Mouse (Mus musculus): ENCODE results near the gene Cyp4f39. TPM values are rescaled to one million over a fixed set of nuclear protein-coding genes. Genes with fewer than 3 reads are reported as not detected.
"Not testable (repeated sequence)": the region's sequence is repeated elsewhere in the genome, so short reads cannot be mapped to it uniquely, and the experiment has no call there.

The Cyp4f39 gene
- polyA plus RNA-seq, 1 experiment from 2014 or later, result 3.5 TPM

DNA sequence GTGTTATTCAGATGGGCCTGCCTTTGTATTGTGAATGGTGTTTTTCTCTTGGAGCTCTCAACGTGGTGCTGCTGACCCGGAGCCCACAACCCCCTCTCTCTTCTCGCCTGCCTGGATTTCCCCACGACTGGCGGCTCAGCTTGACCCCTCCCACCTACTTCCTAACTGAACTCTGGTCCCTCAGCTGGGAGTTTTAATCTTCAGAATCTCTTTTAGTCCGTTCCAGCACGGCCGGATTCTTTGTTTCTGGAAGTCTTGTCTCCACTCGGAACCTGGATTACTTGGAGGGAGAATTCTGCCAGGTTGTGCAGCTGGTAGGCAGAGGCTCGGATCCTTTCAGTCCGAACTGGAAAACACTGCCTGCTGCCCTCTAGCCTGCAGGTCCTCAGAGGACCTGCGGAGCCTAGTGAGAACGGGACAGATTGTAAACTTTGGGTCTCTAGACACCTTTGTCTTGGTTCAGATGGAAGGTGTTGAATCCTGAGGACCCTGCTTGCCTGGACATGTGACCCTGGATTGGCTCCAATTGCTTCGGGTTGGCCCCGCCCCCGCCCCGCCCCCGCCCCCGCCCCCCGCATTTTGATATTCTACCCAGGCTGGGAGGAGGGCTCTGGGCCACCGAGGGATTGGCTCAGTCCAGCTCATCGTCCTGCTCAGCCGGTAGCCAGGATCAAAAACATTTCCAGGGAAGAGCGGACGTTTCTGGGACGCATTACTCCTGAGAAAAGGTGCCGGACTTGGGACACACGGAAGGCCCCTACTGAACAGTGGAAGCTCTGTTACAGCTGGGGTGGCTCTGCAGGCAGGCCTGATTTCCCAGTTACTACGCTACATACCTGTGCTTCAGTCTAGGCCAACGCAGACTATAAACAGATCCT, 53.6 kb downstream of the Cyp4f39 start, which contains the start of gene Cyp4f17:
Cyp4f17 (plus strand) TSS at position 200 of the 878 bp plus-strand sequence.
- Histone ChIP-seq H3K27me3 (no peaks in the 10 kb centered on the region), H3K27ac (peak within 1 kb of the TSS; percentile 89), H3K9me3 (no peaks in the 10 kb centered on the region), H3K9ac (peak within 1 kb of the TSS; percentile 71), H3K36me3 (peaks cover 14% of the 10 kb centered on the region), H3K4me1 (peaks cover 17% of the 10 kb centered on the region), H3K4me3 (peak within 1 kb of the TSS; percentile 56), H3K4me2 (peak within 1 kb of the TSS; percentile 74)
- ATAC-seq (ENCODE audit: insufficient number of reproducible peaks, insufficient read depth, low FRiP score, low TSS enrichment, low read depth), result peak; percentile 85
- WGBS, result under 1% methylated on average over 30 of the region's 30 CpGs

DNA sequence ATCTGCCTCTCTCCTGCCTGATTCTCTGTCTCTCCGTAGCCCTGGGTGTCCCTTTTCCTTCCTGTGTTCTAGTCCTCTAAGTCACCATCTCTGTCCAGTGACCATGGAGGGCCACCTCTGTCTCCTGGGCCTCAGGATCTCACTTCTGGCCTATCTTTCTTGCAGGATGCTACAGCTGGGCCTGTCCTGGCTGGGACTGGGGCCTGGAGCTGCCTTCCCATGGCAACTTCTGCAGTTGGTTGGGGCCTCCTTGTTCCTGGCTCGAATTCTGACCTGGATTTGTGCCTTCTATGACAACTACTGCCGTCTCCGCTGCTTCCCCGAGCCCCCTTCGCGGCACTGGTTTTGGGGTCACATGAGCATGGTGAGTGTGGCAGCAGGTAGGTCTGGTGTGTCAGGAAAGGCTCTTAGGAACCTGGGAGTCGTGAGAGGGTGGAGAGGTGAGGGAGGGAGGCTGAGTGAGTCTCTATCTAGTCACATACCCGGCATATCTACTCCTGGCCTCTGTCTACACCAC, 54.3 kb downstream of the Cyp4f39 start:
- Histone ChIP-seq H3K4me2 (peak overlapping the region; percentile 74), H3K9ac (peak overlapping the region; percentile 71), H3K27me3 (no peaks in the 10 kb centered on the region), H3K36me3 (peaks cover 14% of the 10 kb centered on the region), H3K27ac (peak overlapping the region; percentile 89), H3K4me3 (peak overlapping the region; percentile 56), H3K4me1 (peaks cover 17% of the 10 kb centered on the region), H3K9me3 (no peaks in the 10 kb centered on the region)
- WGBS, result 31% methylated on average over 9 of the region's 9 CpGs
- ATAC-seq (ENCODE audit: insufficient number of reproducible peaks, insufficient read depth, low FRiP score, low TSS enrichment, low read depth), result no peak

DNA sequence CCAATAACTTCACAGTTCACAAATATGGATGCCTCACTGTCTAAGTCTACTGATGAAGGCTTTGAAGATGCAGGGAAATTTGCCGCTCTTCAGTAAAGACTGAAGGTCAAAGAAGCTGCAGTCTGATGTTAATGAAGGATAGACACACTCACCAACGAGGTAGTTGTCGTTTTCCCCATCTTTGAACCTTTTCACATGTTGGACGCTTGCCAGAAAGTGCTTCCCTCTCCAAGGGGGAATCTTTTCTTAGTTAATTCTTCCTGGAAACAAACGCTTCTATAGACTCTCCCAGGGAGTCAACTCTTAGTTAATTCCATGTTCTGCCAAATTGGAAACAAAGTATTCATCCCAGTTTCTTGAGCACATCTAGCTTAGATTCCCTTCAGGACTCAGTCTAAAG, 63.6 kb downstream of the Cyp4f39 start:
- no peak overlapping the region for H3K27ac ChIP-seq
- H3K27me3 ChIP-seq, result no peaks in the 10 kb centered on the region
- no peaks in the 10 kb centered on the region for H3K9me3 ChIP-seq
- H3K9ac ChIP-seq, result no peak overlapping the region
- H3K4me3 ChIP-seq, result no peak overlapping the region
- ATAC-seq (ENCODE audit: insufficient number of reproducible peaks, insufficient read depth, low FRiP score, low TSS enrichment, low read depth), result no peak
- H3K4me2 ChIP-seq, result no peak overlapping the region
- WGBS, result 76% methylated on average over 5 of the region's 5 CpGs
- H3K36me3 ChIP-seq, result peaks cover 25% of the 10 kb centered on the region
- no peaks in the 10 kb centered on the region for H3K4me1 ChIP-seq

DNA sequence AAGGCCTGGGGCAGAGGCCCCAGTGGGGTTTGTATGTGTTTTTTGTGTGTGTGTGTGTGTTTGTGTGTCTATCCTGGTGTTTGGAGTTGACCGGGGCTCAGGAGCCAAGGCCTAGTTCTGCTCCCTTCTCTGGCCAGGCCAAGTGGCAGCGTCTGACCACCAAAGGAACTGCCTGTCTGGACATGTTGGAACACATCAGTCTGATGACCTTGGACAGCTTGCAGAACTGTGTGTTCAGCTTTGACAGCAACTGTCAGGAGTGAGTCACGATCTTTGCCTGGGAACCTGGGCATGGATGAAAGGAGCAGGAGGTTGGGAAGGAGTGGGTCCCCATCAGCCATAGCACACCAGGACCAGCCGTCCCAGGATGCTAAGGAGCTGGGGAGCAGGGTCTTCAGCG, 69.5 kb downstream of the Cyp4f39 start:
- Histone ChIP-seq H3K27me3 (no peaks in the 10 kb centered on the region), H3K27ac (no peak overlapping the region), H3K4me2 (no peak overlapping the region), H3K4me3 (no peak overlapping the region), H3K9me3 (no peaks in the 10 kb centered on the region), H3K9ac (no peak overlapping the region), H3K36me3 (peaks cover 65% of the 10 kb centered on the region), H3K4me1 (no peaks in the 10 kb centered on the region)
- WGBS, result 86% methylated on average over 5 of the region's 5 CpGs
- ATAC-seq (ENCODE audit: insufficient number of reproducible peaks, insufficient read depth, low FRiP score, low TSS enrichment, low read depth), result no peak

DNA sequence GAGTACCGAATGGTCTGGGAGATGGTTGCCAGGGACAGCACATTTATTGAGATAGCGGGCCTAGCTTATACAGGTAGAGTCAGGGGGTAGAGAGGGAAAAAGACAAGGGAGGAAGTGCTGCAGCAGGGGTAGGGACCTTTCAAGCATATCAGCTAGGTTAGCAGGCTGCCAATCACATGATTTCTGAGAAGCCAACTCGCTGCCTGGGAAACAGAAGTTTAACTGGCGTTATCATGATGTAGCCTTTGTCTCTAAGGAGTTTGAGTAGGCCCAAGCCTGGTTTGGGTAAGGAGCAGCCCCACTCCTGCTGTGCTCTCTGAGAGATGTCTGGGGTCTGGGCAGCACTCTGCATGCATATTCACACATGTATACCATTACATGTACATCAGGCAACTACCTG, 69.9 kb downstream of the Cyp4f39 start:
- ATAC-seq (ENCODE audit: insufficient number of reproducible peaks, insufficient read depth, low FRiP score, low TSS enrichment, low read depth), result no peak
- H3K4me3 ChIP-seq, result no peak overlapping the region
- no peaks in the 10 kb centered on the region for H3K9me3 ChIP-seq
- WGBS, result 86% methylated on average over 4 of the region's 4 CpGs
- peaks cover 64% of the 10 kb centered on the region for H3K36me3 ChIP-seq
- no peak overlapping the region for H3K4me2 ChIP-seq
- H3K9ac ChIP-seq, result no peak overlapping the region
- H3K27me3 ChIP-seq, result no peaks in the 10 kb centered on the region
- no peaks in the 10 kb centered on the region for H3K4me1 ChIP-seq
- no peak overlapping the region for H3K27ac ChIP-seq

DNA sequence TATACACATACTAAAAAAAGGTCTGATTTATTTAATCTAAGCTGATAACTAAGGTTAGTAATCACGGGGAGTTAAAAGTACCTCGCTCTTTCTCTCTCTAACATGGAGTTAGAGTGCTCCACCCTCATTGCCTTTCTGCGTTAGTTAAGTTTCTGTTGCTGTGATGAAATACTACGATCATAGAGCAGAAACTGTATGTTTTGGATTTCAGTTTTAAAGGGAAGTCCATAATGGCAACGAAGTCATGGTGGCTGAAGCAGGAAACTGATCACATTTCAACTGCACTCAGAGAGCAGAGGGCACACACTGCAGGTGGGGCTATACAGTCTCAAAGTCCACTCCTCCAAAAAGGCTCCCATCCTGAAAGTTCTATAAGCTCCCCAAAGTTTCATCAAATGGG, 70.3 kb downstream of the Cyp4f39 start:
- ATAC-seq (ENCODE audit: insufficient number of reproducible peaks, insufficient read depth, low FRiP score, low TSS enrichment, low read depth), result no peak
- WGBS, result 86% methylated on average over 5 of the region's 5 CpGs
- Histone ChIP-seq H3K36me3 (peaks cover 62% of the 10 kb centered on the region), H3K4me3 (no peak overlapping the region), H3K27ac (no peak overlapping the region), H3K4me1 (no peaks in the 10 kb centered on the region), H3K4me2 (no peak overlapping the region), H3K27me3 (no peaks in the 10 kb centered on the region), H3K9ac (no peak overlapping the region), H3K9me3 (no peaks in the 10 kb centered on the region)

DNA sequence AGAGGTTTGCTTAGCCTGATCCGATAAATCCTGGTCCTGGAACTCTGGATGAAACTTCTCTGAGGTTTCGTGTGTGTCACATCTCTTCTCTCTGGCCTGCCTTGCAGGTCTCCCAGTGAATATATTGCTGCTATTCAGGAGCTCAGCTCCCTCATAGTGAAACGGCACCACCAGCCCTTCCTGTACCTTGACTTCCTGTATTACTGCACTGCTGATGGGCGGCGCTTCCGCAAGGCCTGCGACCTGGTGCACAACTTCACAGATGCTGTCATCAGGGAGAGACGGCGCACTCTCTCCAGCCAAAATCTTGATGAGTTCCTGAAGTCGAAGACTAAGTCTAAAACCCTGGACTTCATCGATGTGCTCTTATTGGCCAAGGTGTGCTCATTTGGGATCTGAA, 71.4 kb downstream of the Cyp4f39 start:
- no peaks in the 10 kb centered on the region for H3K27me3 ChIP-seq
- no peaks in the 10 kb centered on the region for H3K4me1 ChIP-seq
- H3K36me3 ChIP-seq, result peaks cover 71% of the 10 kb centered on the region
- H3K4me3 ChIP-seq, result no peak overlapping the region
- H3K27ac ChIP-seq, result no peak overlapping the region
- 90% methylated on average over 11 of the region's 11 CpGs for WGBS
- no peaks in the 10 kb centered on the region for H3K9me3 ChIP-seq
- no peak overlapping the region for H3K4me2 ChIP-seq
- H3K9ac ChIP-seq, result no peak overlapping the region
- no peak for ATAC-seq (ENCODE audit: insufficient number of reproducible peaks, insufficient read depth, low FRiP score, low TSS enrichment, low read depth)

DNA sequence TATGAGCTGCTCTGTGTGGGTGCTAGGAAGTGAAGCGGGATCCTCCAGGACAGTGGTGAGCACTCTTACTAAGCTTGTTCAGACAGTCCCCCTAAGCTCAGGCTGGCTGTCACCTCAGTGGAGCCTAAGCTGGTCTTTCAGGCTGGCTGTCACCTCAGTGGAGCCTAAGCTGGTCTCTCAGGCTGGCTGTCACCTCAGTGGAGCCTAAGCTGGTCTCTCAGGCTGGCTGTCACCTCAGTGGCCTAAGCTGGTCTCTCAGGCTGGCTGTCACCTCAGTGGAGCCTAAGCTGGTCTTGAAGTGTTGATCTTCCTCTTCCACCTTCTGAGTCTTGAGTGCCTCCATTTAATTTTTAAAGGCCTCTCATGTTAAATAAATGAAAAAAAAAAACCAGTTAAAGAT, 73.8 kb downstream of the Cyp4f39 start:
- H3K27ac ChIP-seq; H3K27me3 ChIP-seq; H3K4me3 ChIP-seq; H3K4me1 ChIP-seq; H3K9me3 ChIP-seq; H3K9ac ChIP-seq; H3K4me2 ChIP-seq; ATAC-seq (ENCODE audit: insufficient number of reproducible peaks, insufficient read depth, low FRiP score, low TSS enrichment, low read depth): not testable (repeated sequence)
- peaks cover 57% of the 10 kb centered on the region for H3K36me3 ChIP-seq
- WGBS, result 100% methylated on average over 1 of the region's 1 CpGs

DNA sequence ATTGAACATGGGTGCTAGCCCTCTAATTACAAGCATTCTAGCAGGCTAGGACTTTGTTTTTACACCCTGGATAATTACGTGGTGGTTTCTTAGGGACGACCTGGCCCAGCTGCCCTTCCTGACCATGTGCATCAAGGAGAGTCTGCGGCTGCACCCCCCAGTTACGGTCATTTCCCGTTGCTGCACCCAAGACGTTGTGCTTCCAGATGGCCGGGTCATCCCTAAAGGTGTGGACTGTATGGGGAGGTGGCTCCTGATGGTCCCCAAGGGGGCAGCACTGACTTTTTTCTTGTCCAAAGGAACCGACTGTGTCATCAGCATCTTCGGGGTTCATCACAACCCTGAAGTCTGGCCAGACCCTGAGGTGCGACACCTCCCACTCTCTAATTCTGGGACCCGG, 75.2 kb downstream of the Cyp4f39 start:
- 86% methylated on average over 11 of the region's 11 CpGs for WGBS
- Histone ChIP-seq H3K27me3 (no peaks in the 10 kb centered on the region), H3K27ac (no peak overlapping the region), H3K4me1 (no peaks in the 10 kb centered on the region), H3K4me2 (no peak overlapping the region), H3K36me3 (peaks cover 47% of the 10 kb centered on the region), H3K9ac (no peak overlapping the region), H3K9me3 (no peaks in the 10 kb centered on the region), H3K4me3 (no peak overlapping the region)
- no peak for ATAC-seq (ENCODE audit: insufficient number of reproducible peaks, insufficient read depth, low FRiP score, low TSS enrichment, low read depth)

DNA sequence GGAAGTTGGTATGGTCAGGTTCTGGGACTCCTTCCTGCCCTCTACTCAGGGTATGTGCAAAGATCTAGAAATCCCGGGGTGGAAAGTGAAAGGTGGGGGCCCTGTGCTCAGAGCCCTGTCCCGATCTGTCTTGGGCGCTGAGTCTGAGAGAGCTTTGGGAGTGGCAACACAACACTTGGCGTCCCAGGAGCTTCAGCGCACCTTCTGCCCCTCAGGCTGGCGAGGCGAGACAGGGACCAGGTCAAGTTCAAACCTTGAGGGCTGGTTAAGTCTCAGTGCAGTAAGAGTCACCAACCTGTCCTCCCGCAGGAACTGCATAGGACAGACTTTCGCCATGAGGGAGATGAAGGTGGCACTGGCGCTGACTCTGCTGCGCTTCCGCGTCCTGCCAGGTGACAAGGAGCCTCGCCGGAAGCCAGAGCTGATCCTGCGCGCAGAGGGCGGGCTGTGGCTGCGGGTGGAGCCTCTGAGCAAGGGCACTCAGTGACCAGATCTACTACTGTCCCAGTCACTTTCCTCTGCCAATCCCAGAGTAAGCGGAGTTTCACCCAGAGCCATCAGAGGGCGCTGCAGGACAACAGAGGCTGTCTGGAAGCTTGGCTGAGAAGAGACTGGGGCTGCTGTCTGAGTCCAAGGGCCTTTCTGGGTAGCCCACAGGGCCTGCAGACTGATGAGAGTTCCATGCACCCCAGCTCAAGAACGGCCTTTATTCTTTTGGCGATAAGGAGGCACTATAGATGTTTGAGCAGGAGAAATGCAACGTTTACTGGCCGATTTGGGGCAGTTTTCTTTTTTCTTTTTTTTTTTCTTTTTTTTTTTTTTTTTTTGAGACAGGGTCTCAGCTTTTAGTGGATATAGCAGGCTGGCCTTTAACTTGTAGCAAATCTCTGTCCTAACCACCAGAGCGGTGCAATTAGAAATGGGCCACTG, 76.2 kb downstream of the Cyp4f39 start:
- peak overlapping the region; percentile 20 for H3K4me3 ChIP-seq
- no peak overlapping the region for H3K27ac ChIP-seq
- no peaks in the 10 kb centered on the region for H3K9me3 ChIP-seq
- H3K27me3 ChIP-seq, result no peaks in the 10 kb centered on the region
- 0 out of 2 replicates have a peak, but pooled peaks have one; percentile 22 for ATAC-seq (ENCODE audit: insufficient number of reproducible peaks, insufficient read depth, low FRiP score, low TSS enrichment, low read depth)
- H3K36me3 ChIP-seq, result peaks cover 37% of the 10 kb centered on the region
- 20% methylated on average over 26 of the region's 26 CpGs for WGBS
- no peaks in the 10 kb centered on the region for H3K4me1 ChIP-seq
- H3K9ac ChIP-seq, result peak overlapping the region; percentile 36; the same call in 1 of the 2 replicates
- H3K4me2 ChIP-seq, result peak overlapping the region; percentile 36

DNA sequence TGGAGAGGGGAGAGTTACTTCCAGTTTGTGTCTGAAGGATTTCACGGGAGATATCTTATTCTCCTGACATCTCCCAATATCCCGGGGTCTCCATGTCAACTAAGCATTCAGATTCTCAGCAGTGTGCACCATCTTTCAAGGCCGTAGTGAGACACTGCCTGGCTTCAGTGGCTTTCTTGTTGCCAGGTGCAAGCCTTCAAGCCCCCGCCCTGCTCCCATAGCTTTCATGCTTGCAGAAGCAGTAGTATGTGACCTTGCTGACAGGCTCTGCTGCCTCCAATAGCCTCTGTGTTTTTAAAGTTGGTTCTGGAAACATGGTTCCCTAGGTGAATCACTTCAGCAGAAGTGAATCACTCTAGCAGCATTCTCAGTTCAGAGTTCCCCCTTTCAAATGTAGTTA, 79.8 kb downstream of the Cyp4f39 start:
- not testable (repeated sequence) for H3K4me2 ChIP-seq; H3K9ac ChIP-seq; H3K9me3 ChIP-seq; ATAC-seq (ENCODE audit: insufficient number of reproducible peaks, insufficient read depth, low FRiP score, low TSS enrichment, low read depth); H3K27me3 ChIP-seq; H3K4me1 ChIP-seq; H3K27ac ChIP-seq; H3K4me3 ChIP-seq
- peaks cover 14% of the 10 kb centered on the region; the same call in 1 of the 2 replicates for H3K36me3 ChIP-seq
- WGBS, result 69% methylated on average over 4 of the region's 4 CpGs

Data from embryonic facial prominence, embryonic 13.5 days (tissue).